Mouse (Mus musculus): ENCODE data around the gene Cdh3.

DNA sequence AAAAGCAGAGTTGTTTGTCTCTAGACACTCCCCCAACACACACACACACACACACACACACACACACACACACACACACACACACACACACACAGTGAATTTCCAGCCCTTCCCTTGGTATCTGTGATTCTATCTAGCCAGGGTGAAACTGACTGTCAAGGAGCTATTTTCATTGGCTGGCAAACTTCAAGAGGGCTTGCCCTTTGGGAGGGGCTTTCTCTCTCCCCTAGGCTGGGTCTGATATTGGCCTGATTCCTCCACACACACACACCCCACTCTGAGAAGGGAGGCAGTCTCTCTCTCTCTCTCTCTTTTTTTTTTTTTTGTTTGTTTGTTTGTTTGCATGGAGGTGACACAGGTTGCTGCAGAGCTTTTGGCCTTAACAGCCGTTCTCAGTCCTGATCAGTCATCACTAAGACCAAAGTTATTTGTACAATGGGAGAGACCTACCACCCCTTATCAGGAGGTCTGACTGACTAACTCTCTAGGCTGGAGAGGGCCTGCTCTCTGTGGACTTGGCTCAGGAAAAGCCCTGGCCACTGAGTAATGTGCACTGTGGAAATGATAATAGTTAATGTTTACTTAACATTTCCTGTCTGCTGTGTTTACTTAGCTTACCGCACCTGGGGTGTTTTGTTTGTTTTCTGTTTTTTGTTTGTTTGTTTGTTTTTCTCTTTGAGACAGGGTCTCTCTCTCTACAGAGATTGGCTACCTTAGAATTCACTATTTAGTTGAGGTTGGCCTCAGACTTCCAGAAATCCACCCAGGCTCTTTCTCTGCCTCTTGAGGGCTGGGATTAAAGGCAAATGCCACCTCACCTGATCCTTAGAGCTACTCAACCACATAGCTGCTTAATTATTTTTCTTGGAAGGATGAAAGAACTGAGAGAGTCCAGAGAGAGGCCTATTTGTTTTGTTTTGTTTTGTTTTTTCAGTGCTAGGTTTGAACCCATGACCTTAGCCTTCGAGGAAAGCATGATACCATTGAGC, 78.0 kb downstream of the Cdh3 start:
- TF ChIP-seq POLR2A (IDR thresholded peaks at IDR 0.05; ENCODE audit: low read depth, low read length) (no peak), CTCF (conservative IDR thresholded peaks at IDR 0.05; ENCODE audit: insufficient read depth, insufficient read length, low read depth, low read length) (no peak)

Data from kidney, adult 2 months (tissue).